Mouse (Mus musculus) spleen, adult 2 months (tissue): ENCODE measurements around the gene Cyp2j8.

Experiments used
- CTCF ChIP-seq: fragments of 200-500 bp; IDR thresholded peaks from 2 replicates; pipeline ENCODE4 v1.5.1; 2011; ENCODE audit warnings: mild to moderate bottlenecking, inconsistent platforms; ENCODE audit not compliant: insufficient read depth, insufficient read length, insufficient replicate concordance; ENCODE audit errors: extremely low read depth
- POLR2A ChIP-seq: fragments of 200-500 bp; IDR thresholded peaks from 2 replicates; pipeline ENCODE4 v1.6.1; 2011; ENCODE audit warnings: low read depth, low read length, inconsistent platforms

GRCm38 (mm10) chr4:96507286-96507685 is at the start of gene Cyp2j8:
- TF ChIP-seq CTCF (no peak), POLR2A (no peak)
